Mouse (Mus musculus) lung, adult 2 months (tissue): ENCODE measurements around the gene Lrsam1.

Source experiments
- CTCF ChIP-seq: fragments of 200-500 bp; IDR thresholded peaks from 2 replicates; pipeline ENCODE4 v1.5.1; 2011; ENCODE audit warnings: mild to moderate bottlenecking, low read length, control low read depth; ENCODE audit not compliant: insufficient read depth
- POLR2A ChIP-seq: fragments of 200-500 bp; IDR thresholded peaks from 2 replicates; pipeline ENCODE4 v1.6.1; 2011; ENCODE audit warnings: low read depth, mild to moderate bottlenecking, control low read depth, low read length, borderline replicate concordance; ENCODE audit errors: extremely low read depth

DNA sequence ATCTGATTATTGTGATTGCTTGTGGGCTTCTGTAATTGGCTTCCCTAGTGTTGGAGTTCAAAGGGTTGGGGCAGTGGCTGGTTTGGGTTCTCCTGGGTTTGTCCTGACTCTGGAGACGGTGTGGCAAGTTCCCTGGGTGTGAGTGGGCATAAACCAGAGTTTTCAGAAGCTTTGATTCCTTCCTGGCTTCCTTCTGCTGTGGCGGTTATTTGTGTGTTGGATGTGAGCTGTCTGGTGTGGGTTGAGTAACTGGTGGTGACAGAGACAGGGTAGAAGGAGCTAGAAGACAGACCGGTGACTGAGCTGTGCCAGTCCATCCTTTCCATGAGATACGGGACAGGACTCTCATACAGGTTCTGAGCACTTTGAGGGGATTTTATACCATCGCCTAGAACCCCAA lies 81.8 kb downstream of the Lrsam1 start:
- no peak for TF ChIP-seq CTCF
- no peak for TF ChIP-seq POLR2A
